Mouse (Mus musculus) midbrain, embryonic 14.5 days (tissue): Measurements from ENCODE around the gene B230104I21Rik. TPM values are rescaled to one million over a fixed set of nuclear protein-coding genes. Genes with fewer than 3 reads are reported as not detected.

Source experiments
- ATAC-seq: fragments of 200-750 bp; cut with Nextera tagmentation; 2 replicates; pipeline ENCODE4 v1.8.0; 2017; ENCODE audit warnings: moderate number of reproducible peaks, moderate library complexity; ENCODE audit not compliant: low FRiP score, low TSS enrichment
- DNase-seq: peaks from one replicate; pipeline ENCODE4 v3.0.0-alpha.2; 2015
- H3K27ac ChIP-seq: fragments of 300-500 bp; sonication (generic); replicated peaks from 2 replicates; pipeline ENCODE4 v1.5.1; 2014; ENCODE audit warnings: mild to moderate bottlenecking, low read depth, low read length, moderate library complexity
- H3K27me3 ChIP-seq: fragments of 300-500 bp; sonication (generic); 2 replicates; pipeline ENCODE4 v1.6.1; 2014; ENCODE audit warnings: low read length, control low read depth, mixed read lengths; ENCODE audit not compliant: control insufficient read depth, insufficient read depth
- H3K36me3 ChIP-seq: fragments of 300-500 bp; sonication (generic); 2 replicates; pipeline ENCODE4 v1.6.1; 2014; ENCODE audit warnings: low read length, control low read depth; ENCODE audit not compliant: control insufficient read depth, insufficient read depth
- H3K4me1 ChIP-seq: fragments of 300-500 bp; sonication (generic); 2 replicates; pipeline ENCODE4 v1.6.1; 2014; ENCODE audit warnings: mild to moderate bottlenecking, antibody characterized with exemption, low read length, control low read depth; ENCODE audit not compliant: control insufficient read depth, insufficient read depth
- H3K4me2 ChIP-seq: fragments of 300-500 bp; sonication (generic); 2 replicates; pipeline ENCODE4 v1.6.1; 2014; ENCODE audit warnings: mild to moderate bottlenecking, low read length, moderate library complexity
- H3K4me3 ChIP-seq: fragments of 300-500 bp; sonication (generic); replicated peaks from 2 replicates; pipeline ENCODE4 v1.5.1; 2014; ENCODE audit warnings: low read depth, low read length
- H3K9ac ChIP-seq: fragments of 300-500 bp; sonication (generic); replicated peaks from 2 replicates; pipeline ENCODE4 v1.6.1; 2014; ENCODE audit warnings: mild to moderate bottlenecking, low read length, moderate library complexity
- H3K9me3 ChIP-seq: fragments of 300-500 bp; sonication (generic); 2 replicates; pipeline ENCODE4 v1.6.1; 2016; ENCODE audit warnings: low read length, control low read depth, mixed read lengths; ENCODE audit not compliant: control insufficient read depth
- WGBS: fragments of 180-500 bp; shearing (Covaris S2); extraction: QIAGEN DNeasy Blood & Tissue Kit; methylation state at CpG from one replicate; pipeline ENCODE4 v1.1.7; 2014; 5-methylcytosine and 5-hydroxymethylcytosine counted together
- polyA plus RNA-seq: library from polyadenylated mRNA; unstranded; fragments of >200 nt; fragmentation: Nextera tagmentation; extraction: Ambion mirVana; gene quantifications from 2 replicates; pipeline ENCODE4 v1.2.1, GENCODE M21; 2014

Gene B230104I21Rik
- polyA plus RNA-seq, 1 experiment from 2014 or later = not detected

- DNase-seq (no peak), ATAC-seq (no peak)
- no peak overlapping the region for H3K27ac ChIP-seq
- WGBS = 88% methylated on average over 9 of the region's 9 CpGs
- 0 out of 2 replicates have a peak, but pooled peaks cover 2% of the 10 kb centered on the region for H3K4me1 ChIP-seq
- H3K4me2 ChIP-seq = no peak overlapping the region
- H3K4me3 ChIP-seq = no peak overlapping the region
- no peaks in the 10 kb centered on the region for H3K27me3 ChIP-seq
- no peaks in the 10 kb centered on the region for H3K9me3 ChIP-seq
- H3K36me3 ChIP-seq = no peaks in the 10 kb centered on the region
- H3K9ac ChIP-seq = no peak overlapping the region
These were observed 23.9 kb downstream of the B230104I21Rik start for GRCm38 (mm10) chr4:154359762-154360300.

DNA sequence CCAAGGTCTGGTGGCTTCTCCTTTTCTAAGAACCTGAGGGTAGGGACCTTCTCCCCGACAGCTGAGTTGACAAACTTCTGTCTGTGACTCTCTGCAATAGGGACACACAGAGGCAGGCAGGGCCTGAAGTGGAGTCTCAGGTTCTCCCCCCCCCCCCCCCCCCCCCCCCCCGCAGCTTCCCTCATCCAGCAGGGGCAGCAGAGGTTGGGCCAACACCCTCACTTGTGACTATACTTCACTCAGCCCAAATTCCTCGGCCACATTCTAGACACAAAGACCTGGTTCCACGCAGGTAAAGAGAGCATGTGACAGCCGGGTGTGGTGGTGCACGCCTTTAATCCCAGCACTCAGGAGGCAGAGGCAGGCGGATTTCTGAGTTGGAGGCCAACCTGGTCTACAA is 24.5 kb downstream of the B230104I21Rik start:
- H3K4me3 ChIP-seq = no peak overlapping the region
- WGBS = 90% methylated on average over 6 of the region's 7 CpGs
- no peak overlapping the region for H3K9ac ChIP-seq
- H3K36me3 ChIP-seq = no peaks in the 10 kb centered on the region
- ATAC-seq (no peak), DNase-seq (no peak)
- no peaks in the 10 kb centered on the region for H3K27me3 ChIP-seq
- no peak overlapping the region for H3K4me2 ChIP-seq
- H3K9me3 ChIP-seq = no peaks in the 10 kb centered on the region
- 0 out of 2 replicates have a peak, but pooled peaks cover 2% of the 10 kb centered on the region for H3K4me1 ChIP-seq
- H3K27ac ChIP-seq = no peak overlapping the region

DNA sequence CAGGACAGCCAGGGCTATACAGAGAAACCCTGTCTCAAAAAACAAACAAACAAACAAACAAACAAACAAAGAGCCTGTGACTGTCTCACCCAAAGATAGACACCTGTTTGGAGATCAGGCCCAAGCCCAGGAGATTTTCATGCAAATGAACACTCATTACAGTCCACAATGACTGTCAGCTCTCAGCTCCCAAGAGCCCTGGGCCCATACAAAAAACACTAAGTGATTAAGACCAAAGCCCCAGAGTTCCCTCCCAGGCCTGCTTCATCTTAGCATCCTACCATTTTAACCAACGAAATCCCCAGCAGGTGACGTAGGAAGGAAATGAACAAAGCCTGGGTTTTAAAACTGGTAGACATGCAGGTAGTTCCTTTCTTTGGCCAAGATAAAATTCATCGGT is 24.9 kb downstream of the B230104I21Rik start:
- H3K4me1 ChIP-seq = 0 out of 2 replicates have a peak, but pooled peaks cover 2% of the 10 kb centered on the region
- no peaks in the 10 kb centered on the region for H3K27me3 ChIP-seq
- no peak overlapping the region for H3K4me2 ChIP-seq
- H3K9me3 ChIP-seq = no peaks in the 10 kb centered on the region
- no peak overlapping the region for H3K9ac ChIP-seq
- no peaks in the 10 kb centered on the region for H3K36me3 ChIP-seq
- 69% methylated on average over 3 of the region's 3 CpGs for WGBS
- no peak for ATAC-seq
- no peak for DNase-seq
- H3K27ac ChIP-seq = no peak overlapping the region
- H3K4me3 ChIP-seq = no peak overlapping the region

DNA sequence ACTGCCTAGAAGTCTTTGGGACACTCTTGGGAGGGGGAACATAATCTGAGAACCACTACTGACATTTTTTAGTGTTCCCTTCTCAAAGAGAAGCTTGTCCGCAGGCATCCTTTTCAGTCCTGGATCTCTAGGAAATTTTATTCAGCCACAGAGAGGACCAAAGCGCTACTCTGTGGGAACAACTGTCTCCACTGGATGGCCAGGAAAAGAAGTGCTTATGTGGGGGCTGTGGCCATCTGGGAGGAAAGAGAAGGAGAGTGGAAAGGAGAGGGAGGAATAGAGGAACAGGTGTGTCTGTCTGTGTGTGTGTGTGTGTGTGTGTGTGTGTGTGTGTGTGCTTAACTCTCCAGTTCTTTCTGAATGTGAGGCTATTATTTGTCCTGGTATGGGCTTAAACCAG is 28.8 kb downstream of the B230104I21Rik start:
- H3K4me1 ChIP-seq = no peaks in the 10 kb centered on the region
- H3K36me3 ChIP-seq = no peaks in the 10 kb centered on the region
- DNase-seq = no peak
- H3K9me3 ChIP-seq = no peaks in the 10 kb centered on the region
- ATAC-seq = no peak
- H3K9ac ChIP-seq = no peak overlapping the region
- no peak overlapping the region for H3K27ac ChIP-seq
- 83% methylated on average over 2 of the region's 2 CpGs for WGBS
- no peaks in the 10 kb centered on the region for H3K27me3 ChIP-seq
- H3K4me2 ChIP-seq = no peak overlapping the region
- H3K4me3 ChIP-seq = no peak overlapping the region

DNA sequence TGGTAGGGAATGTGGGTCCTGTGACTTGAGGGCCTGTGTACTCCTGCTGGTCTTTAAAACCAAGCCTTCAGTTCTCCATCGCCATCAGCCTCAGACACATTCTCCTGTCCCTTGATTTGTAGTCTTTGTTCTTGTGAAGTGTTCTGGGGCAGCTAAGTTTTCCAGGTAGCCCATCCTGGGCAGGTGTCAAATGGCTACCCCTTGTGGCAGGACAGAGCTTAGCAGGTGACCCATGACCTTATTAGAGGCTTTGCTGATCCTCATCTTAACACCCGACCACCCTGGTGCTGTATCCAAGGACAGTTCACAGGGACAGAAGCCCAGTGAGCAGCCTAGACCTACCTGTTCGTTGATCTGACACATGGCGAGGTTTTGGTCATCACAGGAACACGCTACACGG is 30.9 kb downstream of the B230104I21Rik start:
- ATAC-seq (no peak), DNase-seq (no peak)
- Histone ChIP-seq H3K4me3 (no peak overlapping the region), H3K9me3 (no peaks in the 10 kb centered on the region), H3K36me3 (no peaks in the 10 kb centered on the region), H3K9ac (no peak overlapping the region), H3K27me3 (no peaks in the 10 kb centered on the region), H3K4me2 (no peak overlapping the region), H3K4me1 (no peaks in the 10 kb centered on the region), H3K27ac (no peak overlapping the region)
- WGBS = 86% methylated on average over 6 of the region's 6 CpGs

DNA sequence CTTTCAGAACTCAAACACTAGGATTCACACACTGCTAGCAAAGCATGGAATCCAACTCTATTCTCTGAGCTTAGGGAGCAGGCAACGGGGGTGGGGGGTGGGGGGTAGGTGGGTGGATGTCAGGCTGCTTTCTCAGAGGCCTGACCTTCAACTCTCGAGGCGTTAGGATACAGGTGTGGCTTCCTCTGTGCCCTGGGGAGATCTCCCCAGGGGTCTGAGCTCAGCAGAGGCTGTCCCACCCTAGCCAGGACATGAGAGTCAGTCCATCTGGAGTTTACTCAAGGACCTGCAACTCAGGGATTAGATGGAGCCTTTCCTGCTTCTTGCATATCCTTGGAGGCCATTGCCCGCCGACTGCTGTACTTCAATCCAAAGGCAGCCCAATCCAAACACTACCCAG is 33.2 kb downstream of the B230104I21Rik start:
- 76% methylated on average over 5 of the region's 5 CpGs for WGBS
- H3K9me3 ChIP-seq = no peaks in the 10 kb centered on the region

DNA sequence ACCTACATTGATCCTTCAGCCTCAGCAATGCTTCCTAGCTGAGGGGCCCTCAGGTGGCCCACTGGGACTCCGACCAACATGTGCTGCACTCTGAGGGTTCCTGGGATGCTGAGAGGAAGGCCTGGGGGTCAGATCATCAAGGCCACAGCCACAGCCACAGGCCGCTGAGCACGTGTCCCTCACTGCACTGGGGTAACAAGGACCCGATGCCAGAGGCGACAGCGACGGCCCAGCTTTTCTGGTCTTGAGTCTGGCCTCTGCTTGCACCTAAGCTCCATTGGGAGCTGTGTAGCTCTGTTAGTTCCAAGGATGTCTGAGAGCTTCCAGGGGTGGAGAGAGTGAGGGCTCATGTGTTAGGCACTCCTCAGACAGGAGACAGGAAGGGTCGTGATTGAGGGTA is 34.9 kb downstream of the B230104I21Rik start:
- Histone ChIP-seq H3K4me2 (no peak overlapping the region), H3K4me1 (no peaks in the 10 kb centered on the region), H3K27ac (no peak overlapping the region), H3K27me3 (no peaks in the 10 kb centered on the region), H3K9ac (no peak overlapping the region), H3K4me3 (no peak overlapping the region), H3K36me3 (no peaks in the 10 kb centered on the region), H3K9me3 (no peaks in the 10 kb centered on the region)
- ATAC-seq (no peak), DNase-seq (no peak)
- WGBS = 80% methylated on average over 8 of the region's 8 CpGs

More for the DNA sequence above, 33.2 kb downstream of the B230104I21Rik start:
- H3K36me3 ChIP-seq = no peaks in the 10 kb centered on the region
- H3K4me2 ChIP-seq = no peak overlapping the region
- no peak for ATAC-seq
- no peak overlapping the region for H3K4me3 ChIP-seq
- no peak overlapping the region for H3K27ac ChIP-seq
- H3K4me1 ChIP-seq = no peaks in the 10 kb centered on the region
- H3K9ac ChIP-seq = no peak overlapping the region
- no peak for DNase-seq
- no peaks in the 10 kb centered on the region for H3K27me3 ChIP-seq

- ATAC-seq (no peak), DNase-seq (no peak)
- WGBS = 86% methylated on average over 13 of the region's 13 CpGs
- Histone ChIP-seq H3K4me3 (no peak overlapping the region), H3K27me3 (no peaks in the 10 kb centered on the region), H3K4me2 (no peak overlapping the region), H3K27ac (no peak overlapping the region), H3K4me1 (no peaks in the 10 kb centered on the region), H3K9ac (no peak overlapping the region), H3K9me3 (no peaks in the 10 kb centered on the region), H3K36me3 (no peaks in the 10 kb centered on the region)
These were observed 35.8 kb downstream of the B230104I21Rik start for GRCm38 (mm10) chr4:154371542-154372247.
